Mouse (Mus musculus) R1 (cell line): ENCODE data around the gene Mpzl3.

Experiments used
- DNase-seq: peaks from one replicate; pipeline ENCODE4 v3.0.0-alpha.2; 2018; ENCODE audit warnings: low read depth, low spot score

Gene Mpzl3

GRCm38 (mm10) chr9:45102528-45102927 is 47.5 kb downstream of the Mpzl3 start:
- no peak for DNase-seq

- DNase-seq: no peak
Measured at GRCm38 (mm10) chr9:45103211-45103979, 48.4 kb downstream of the Mpzl3 start.

GRCm38 (mm10) chr9:45105596-45106374 is 50.8 kb downstream of the Mpzl3 start:
- no peak for DNase-seq

- DNase-seq: peak; percentile 44
Measured at GRCm38 (mm10) chr9:45115706-45116105, 60.7 kb downstream of the Mpzl3 start.

GRCm38 (mm10) chr9:45116819-45117218 is 61.8 kb downstream of the Mpzl3 start:
- no peak for DNase-seq

- no peak for DNase-seq
Measured at GRCm38 (mm10) chr9:45117741-45118431, 62.9 kb downstream of the Mpzl3 start, which contains the start of gene Scn2b. Gene Scn2b (plus strand): TSS chr9:45117782.

- DNase-seq: no peak
Measured at GRCm38 (mm10) chr9:45118552-45118951, 63.6 kb downstream of the Mpzl3 start.

- no peak for DNase-seq
Measured at GRCm38 (mm10) chr9:45119316-45119953, 64.4 kb downstream of the Mpzl3 start.

GRCm38 (mm10) chr9:45119954-45120530 is 65.1 kb downstream of the Mpzl3 start:
- no peak for DNase-seq

GRCm38 (mm10) chr9:45120567-45120966 is 65.6 kb downstream of the Mpzl3 start:
- no peak for DNase-seq

- no peak for DNase-seq
Measured at GRCm38 (mm10) chr9:45121001-45121400, 66.0 kb downstream of the Mpzl3 start.

GRCm38 (mm10) chr9:45121769-45122168 is 66.8 kb downstream of the Mpzl3 start:
- peak; percentile 89 for DNase-seq

- DNase-seq: peak; percentile 63
Measured at GRCm38 (mm10) chr9:45122209-45122761, 67.3 kb downstream of the Mpzl3 start.

- DNase-seq: peak; percentile 86
Measured at GRCm38 (mm10) chr9:45125211-45125610, 70.2 kb downstream of the Mpzl3 start.

- no peak for DNase-seq
Measured at GRCm38 (mm10) chr9:45126941-45127340, 72.0 kb downstream of the Mpzl3 start.
